Comparison of ENCODE assay signal across 10 mouse cellular contexts in the genomic region with DNA sequence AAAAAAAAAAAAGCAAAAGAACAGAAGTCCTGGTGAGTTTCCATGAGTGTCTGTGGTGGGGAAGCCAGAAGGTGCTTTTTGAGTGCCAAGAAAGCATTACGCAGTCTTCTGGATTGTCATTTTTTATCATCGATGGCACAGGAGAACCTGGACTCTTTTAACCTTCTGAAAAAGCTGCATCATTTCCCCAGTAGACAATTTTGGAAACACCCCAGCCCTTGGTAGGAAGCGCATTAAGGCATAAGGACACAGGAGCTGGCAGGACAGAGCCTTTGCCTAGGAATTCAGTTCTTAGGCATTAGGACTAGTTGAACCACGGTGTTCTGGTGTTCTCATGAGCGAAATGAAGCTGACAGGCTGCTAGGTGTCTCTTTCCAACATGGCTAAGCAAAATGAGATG.
"Had no signal": no experiment of that assay in that cellular context is flagged by ENCODE, and none has a peak within 500 bp of the region (broad histone marks: within the 10 kb centered on the region; RNA-seq: fewer than 3 reads in every experiment).

No protein-coding gene starts in this region.

- DNase-seq: kidney, postnatal 10 days; kidney, postnatal 4 days; left cerebral cortex, postnatal 4 days; lung, adult 18-20 months; lung, postnatal 36 days; midbrain, embryonic 14.5 days; right cerebral cortex, postnatal 4 days; spleen, adult 18-20 months; thymus, adult 18-20 months; thymus, postnatal 14 days had no signal
